Comparison of ENCODE assay signal across 10 mouse cellular contexts in the genomic region with DNA sequence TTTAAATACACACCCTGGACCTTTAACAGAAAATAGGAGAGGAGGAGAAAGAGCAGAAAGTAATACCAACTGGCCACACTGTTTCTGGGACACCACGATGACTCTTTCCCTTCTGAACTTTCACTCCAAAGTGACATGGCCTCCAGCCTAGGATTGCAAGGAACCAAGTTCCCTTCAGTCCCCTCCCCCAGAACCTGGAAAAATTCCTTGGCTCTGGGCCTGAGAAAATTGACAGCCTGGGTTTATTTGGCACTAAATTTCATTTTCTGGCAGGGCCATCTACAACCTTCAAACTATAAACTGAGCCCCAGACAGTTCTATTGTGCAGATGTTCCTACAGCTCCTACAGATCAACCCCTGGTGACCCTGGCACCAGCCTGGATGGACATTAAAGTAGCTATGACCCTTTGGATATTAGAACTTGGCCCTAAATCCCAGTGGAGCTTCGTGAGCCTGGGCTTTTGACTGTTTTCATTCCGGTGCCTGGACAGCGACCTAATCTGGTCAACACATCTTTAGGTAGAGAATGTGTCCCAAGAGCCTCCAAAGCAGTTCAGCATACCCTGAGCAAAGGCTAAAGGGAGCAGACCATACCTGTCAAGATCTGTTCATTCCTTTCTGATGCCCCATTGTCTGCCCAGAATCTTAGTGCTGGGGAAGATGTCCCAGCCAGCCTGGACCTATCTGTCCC. TPM values are rescaled to one million over a fixed set of nuclear protein-coding genes. Genes with fewer than 3 reads are reported as not detected.
DNase-seq lines count a peak whose midpoint lies in the region; ATAC-seq and TF ChIP-seq lines count a peak whose summit lies in the region.
"Had no signal": no experiment of that assay in that cellular context is flagged by ENCODE, and none has a peak within 500 bp of the region (broad histone marks: within the 10 kb centered on the region; RNA-seq: fewer than 3 reads in every experiment).

No protein-coding gene starts in this region.

- no peak overlapping the region for H3K9ac ChIP-seq in hindbrain, embryonic 11.5 days (ENCODE audit: low read depth, low read length)
- no peak overlapping the region for H3K9ac ChIP-seq in neural tube, embryonic 14.5 days (replicated peaks; ENCODE audit: low read depth, low read length)
- no peak overlapping the region for H3K9ac ChIP-seq in liver, postnatal 0 days (replicated peaks)

- ATAC-seq in hindbrain, embryonic 11.5 days (ENCODE audit: low FRiP score), result peak; percentile 48
- ATAC-seq in neural tube, embryonic 14.5 days (ENCODE audit: low read depth), result no peak
- ATAC-seq in liver, postnatal 0 days, result no peak

- TF ChIP-seq POLR2A in thymus, adult 2 months (IDR thresholded peaks at IDR 0.05; ENCODE audit: control insufficient read depth, extremely low read depth, insufficient read depth, low read length, poor library complexity), result no peak

- no peaks in the 10 kb centered on the region for H3K27me3 ChIP-seq in thymus, adult 2 months (ENCODE audit: control insufficient read depth, insufficient read depth, low read length)
- H3K27me3 ChIP-seq in hindbrain, embryonic 11.5 days (ENCODE audit: control insufficient read depth, insufficient read depth, low read length), result no peaks in the 10 kb centered on the region
- no peaks in the 10 kb centered on the region for H3K27me3 ChIP-seq in neural tube, embryonic 14.5 days (ENCODE audit: control insufficient read depth, insufficient read depth, low read length)
- H3K27me3 ChIP-seq in liver, postnatal 0 days (ENCODE audit: insufficient read depth, low read length), result no peaks in the 10 kb centered on the region

- peaks cover 14% of the 10 kb centered on the region for H3K4me1 ChIP-seq in thymus, adult 2 months (replicated peaks; ENCODE audit: control insufficient read depth, insufficient read depth, low read length)
- peaks cover 12% of the 10 kb centered on the region for H3K4me1 ChIP-seq in hindbrain, embryonic 11.5 days (replicated peaks; ENCODE audit: control insufficient read depth, insufficient read depth, low read length)
- H3K4me1 ChIP-seq in neural tube, embryonic 14.5 days (ENCODE audit: control insufficient read depth, insufficient read depth, low read length), result peaks cover 18% of the 10 kb centered on the region
- no peaks in the 10 kb centered on the region; the same call in 1 of the 2 replicates for H3K4me1 ChIP-seq in liver, postnatal 0 days (ENCODE audit: insufficient read depth)

- no peaks in the 10 kb centered on the region for H3K9me3 ChIP-seq in hindbrain, embryonic 11.5 days (ENCODE audit: control insufficient read depth, low read length)
- no peaks in the 10 kb centered on the region for H3K9me3 ChIP-seq in neural tube, embryonic 14.5 days (ENCODE audit: control insufficient read depth, low read length)
- H3K9me3 ChIP-seq in liver, postnatal 0 days (ENCODE audit: low read length), result no peaks in the 10 kb centered on the region

- H3K4me2 ChIP-seq in hindbrain, embryonic 11.5 days (replicated peaks; ENCODE audit: low read depth, low read length), result no peak overlapping the region
- no peak overlapping the region for H3K4me2 ChIP-seq in neural tube, embryonic 14.5 days (ENCODE audit: low read depth, low read length)
- no peak overlapping the region for H3K4me2 ChIP-seq in liver, postnatal 0 days (ENCODE audit: low read depth, low read length)

- DNase-seq in thymus, adult 2 months, result no peak
- DNase-seq in thymus, postnatal 10 days (ENCODE audit: low spot score in 2 of 2), result no peak
- peak; percentile 36 for DNase-seq in hindbrain, embryonic 11.5 days (ENCODE audit: low spot score)
- peak; percentile 39 to 50 for DNase-seq in kidney, postnatal 25 days
- DNase-seq in liver, postnatal 0 days, result no peak
- no peak for DNase-seq in urinary bladder, adult 2 months (ENCODE audit: low spot score)
- DNase-seq in gastrocnemius, postnatal 25 days, result no peak
- DNase-seq: gastrocnemius, postnatal 10 days; spleen, adult 18-20 months had no signal

- no peak for TF ChIP-seq CTCF in thymus, adult 2 months (IDR thresholded peaks at IDR 0.05; ENCODE audit: borderline replicate concordance, control insufficient read depth, extremely low read depth, insufficient read depth, low read length, poor library complexity)
- no peak for TF ChIP-seq CTCF in liver, postnatal 0 days (IDR thresholded peaks at IDR 0.05; ENCODE audit: low read depth)

- TF ChIP-seq EP300 in liver, postnatal 0 days (IDR thresholded peaks at IDR 0.05; ENCODE audit: low read depth), result no peak

- no peaks in the 10 kb centered on the region for H3K36me3 ChIP-seq in thymus, adult 2 months (ENCODE audit: control insufficient read depth, insufficient read depth, low read length)
- no peaks in the 10 kb centered on the region for H3K36me3 ChIP-seq in hindbrain, embryonic 11.5 days (ENCODE audit: control insufficient read depth, insufficient read depth, low read length)
- no peaks in the 10 kb centered on the region for H3K36me3 ChIP-seq in neural tube, embryonic 14.5 days (ENCODE audit: control insufficient read depth, insufficient read depth, low read length)
- H3K36me3 ChIP-seq in liver, postnatal 0 days (replicated peaks; ENCODE audit: insufficient read depth, low read length), result no peaks in the 10 kb centered on the region

- no peak overlapping the region for H3K4me3 ChIP-seq in thymus, adult 2 months (ENCODE audit: control insufficient read depth, insufficient read depth, low read length)
- H3K4me3 ChIP-seq in hindbrain, embryonic 11.5 days (ENCODE audit: low read depth, low read length), result no peak overlapping the region
- H3K4me3 ChIP-seq in neural tube, embryonic 14.5 days (ENCODE audit: low read depth, low read length), result no peak overlapping the region
- no peak overlapping the region for H3K4me3 ChIP-seq in liver, postnatal 0 days (ENCODE audit: low read depth, low read length)

- 83% methylated on average over 4 of the region's 4 CpGs for WGBS in thymus, adult 2 months
- 41% methylated on average over 4 of the region's 4 CpGs for WGBS in hindbrain, embryonic 11.5 days
- 15% methylated on average over 4 of the region's 4 CpGs for WGBS in neural tube, embryonic 14.5 days
- WGBS in liver, postnatal 0 days (ENCODE audit: insufficient replicate concordance), result 61% methylated on average over 4 of the region's 4 CpGs

- H3K27ac ChIP-seq in thymus, adult 2 months (ENCODE audit: control insufficient read depth, insufficient read depth, low read length), result peak overlapping the region; percentile 91; the same call in 1 of the 2 replicates
- peak overlapping the region; percentile 90 for H3K27ac ChIP-seq in hindbrain, embryonic 11.5 days (ENCODE audit: low read depth, low read length)
- peak overlapping the region; percentile 88 for H3K27ac ChIP-seq in neural tube, embryonic 14.5 days (ENCODE audit: low read depth, low read length)
- no peak overlapping the region for H3K27ac ChIP-seq in liver, postnatal 0 days (ENCODE audit: low read depth)

RNA-seq across cellular contexts. Expression of a gene that starts 48.2 kb away (rescaled TPM):
- 0.08 and 0.09 TPM in 2 replicates for polyA plus RNA-seq in thymus, adult 2 months (2012; rRNA removed)
- 4.0 and 4.8 TPM in 2 replicates for polyA plus RNA-seq in hindbrain, embryonic 11.5 days (2014; fragmentation: Nextera tagmentation; extraction: Ambion mirVana)
- 4.9 and 6.4 TPM in 2 replicates for polyA plus RNA-seq in neural tube, embryonic 14.5 days (2014; fragmentation: Nextera tagmentation; extraction: Ambion mirVana)
- 0.02 TPM in 1 of 2 replicates, not detected in the other for polyA plus RNA-seq in liver, postnatal 0 days (2015; fragmentation: Nextera tagmentation; extraction: Ambion mirVana)
- 0.19 TPM in 2 replicates for polyA plus RNA-seq in urinary bladder, adult 2 months (2012; rRNA removed)
- total RNA-seq in gastrocnemius, postnatal 25 days (2021), result under 1 TPM in 1 of 2 experiments, not detected in 1; 0.13 TPM

Comparison
In these comparisons a context has a peak if more than half of its experiments do, and no peak if none do; other contexts are left out.
1. DNase-seq: peak in hindbrain, embryonic 11.5 days (single experiment) and kidney, postnatal 25 days (2 of 2); none in thymus, adult 2 months (single experiment), thymus, postnatal 10 days (0 of 2), liver, postnatal 0 days (single experiment), urinary bladder, adult 2 months (single experiment) and gastrocnemius, postnatal 25 days (single experiment).